Mouse (Mus musculus) midbrain, embryonic 10.5 days (tissue): Measurements from ENCODE around the gene Fbxw10. TPM values are rescaled to one million over a fixed set of nuclear protein-coding genes. Genes with fewer than 3 reads are reported as not detected.
A peak's percentile ranks its signal among the peaks of the same experiment; 100 is the strongest.

Source experiments
- DNase-seq: peaks from one replicate; pipeline ENCODE4 v3.0.0-alpha.2; 2017; ENCODE audit warnings: low spot score
- H3K27ac ChIP-seq: fragments of 300-500 bp; sonication (generic); replicated peaks from 2 replicates; pipeline ENCODE4 v1.5.1; 2016; ENCODE audit warnings: mild to moderate bottlenecking
- H3K27me3 ChIP-seq: fragments of 300-500 bp; sonication (generic); 2 replicates; pipeline ENCODE4 v1.6.1; 2016; ENCODE audit warnings: low read depth, mild to moderate bottlenecking; ENCODE audit not compliant: poor library complexity, severe bottlenecking
- H3K36me3 ChIP-seq: fragments of 300-500 bp; sonication (generic); 2 replicates; pipeline ENCODE4 v1.6.1; 2016; ENCODE audit warnings: mild to moderate bottlenecking, moderate library complexity
- H3K4me1 ChIP-seq: fragments of 300-500 bp; sonication (generic); 2 replicates; pipeline ENCODE4 v1.6.1; 2016
- H3K4me3 ChIP-seq: fragments of 300-500 bp; sonication (generic); 2 replicates; pipeline ENCODE4 v1.5.1; 2016; ENCODE audit warnings: mild to moderate bottlenecking, moderate library complexity
- H3K9me3 ChIP-seq: fragments of 300-500 bp; sonication (generic); replicated peaks from 2 replicates; pipeline ENCODE4 v1.6.1; 2016; ENCODE audit warnings: mild to moderate bottlenecking
- WGBS: fragments of 180-500 bp; shearing (Covaris S2); methylation state at CpG from one replicate; pipeline ENCODE4 v1.1.7; 2016; 5-methylcytosine and 5-hydroxymethylcytosine counted together
- polyA plus RNA-seq: library from polyadenylated mRNA; unstranded; fragments of >200 nt; fragmentation: Nextera tagmentation; extraction: Ambion mirVana; gene quantifications from 2 replicates; pipeline ENCODE4 v1.2.1, GENCODE M21; 2016

The Fbxw10 gene
- polyA plus RNA-seq, 1 experiment from 2014 or later: 0.41 TPM

DNA sequence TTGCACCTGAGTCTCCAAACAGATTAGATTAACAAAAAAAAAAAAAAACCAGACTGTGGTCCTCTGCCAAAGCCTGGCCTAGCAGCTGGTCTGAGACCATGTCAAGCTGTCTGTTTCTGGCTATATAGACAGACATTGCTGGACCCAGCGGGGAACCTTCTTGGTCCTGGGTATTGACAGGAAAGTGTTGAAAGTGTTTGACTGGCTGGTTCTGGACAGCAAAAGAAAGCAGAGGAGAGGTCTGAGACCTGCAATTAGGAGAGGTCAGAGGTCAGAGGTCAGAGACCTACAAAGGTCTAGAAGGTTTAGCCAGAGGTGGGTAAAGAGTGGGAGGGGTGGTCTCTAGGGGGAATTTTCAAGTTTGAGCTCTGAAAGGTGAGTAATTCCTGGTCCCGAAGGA lies 1.4 kb downstream of the Fbxw10 start:
- DNase-seq: no peak
- H3K27ac ChIP-seq: no peak overlapping the region
- WGBS: 60% methylated on average over 2 of the region's 2 CpGs
- no peaks in the 10 kb centered on the region for H3K27me3 ChIP-seq
- H3K4me3 ChIP-seq: no peak overlapping the region
- no peaks in the 10 kb centered on the region for H3K36me3 ChIP-seq
- H3K9me3 ChIP-seq: no peaks in the 10 kb centered on the region
- peaks cover 17% of the 10 kb centered on the region for H3K4me1 ChIP-seq

DNA sequence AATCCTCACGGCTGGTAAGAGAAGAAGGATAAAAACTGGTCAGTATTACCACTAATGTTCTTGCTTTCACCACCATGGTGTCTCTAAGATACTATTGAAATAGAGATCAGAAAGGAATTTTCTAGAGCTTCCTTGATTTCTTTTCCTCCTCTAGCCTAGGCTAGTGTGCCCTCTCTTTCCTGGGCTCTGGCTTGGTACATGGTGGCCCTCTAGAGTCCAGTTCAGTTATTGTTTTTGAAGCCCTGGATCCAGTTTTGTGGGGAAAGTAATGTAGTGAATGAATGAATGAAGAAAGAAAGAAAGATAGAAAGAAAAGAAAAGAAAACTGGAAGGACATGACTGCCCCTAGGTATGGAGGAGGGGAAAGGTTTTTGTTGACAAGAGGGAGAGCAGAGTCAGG lies 4.3 kb downstream of the Fbxw10 start:
- Histone ChIP-seq H3K36me3 (no peaks in the 10 kb centered on the region), H3K27ac (no peak overlapping the region), H3K4me1 (peaks cover 17% of the 10 kb centered on the region), H3K4me3 (no peak overlapping the region), H3K27me3 (no peaks in the 10 kb centered on the region), H3K9me3 (no peaks in the 10 kb centered on the region)
- 75% methylated on average over 1 of the region's 1 CpGs for WGBS
- DNase-seq: no peak

DNA sequence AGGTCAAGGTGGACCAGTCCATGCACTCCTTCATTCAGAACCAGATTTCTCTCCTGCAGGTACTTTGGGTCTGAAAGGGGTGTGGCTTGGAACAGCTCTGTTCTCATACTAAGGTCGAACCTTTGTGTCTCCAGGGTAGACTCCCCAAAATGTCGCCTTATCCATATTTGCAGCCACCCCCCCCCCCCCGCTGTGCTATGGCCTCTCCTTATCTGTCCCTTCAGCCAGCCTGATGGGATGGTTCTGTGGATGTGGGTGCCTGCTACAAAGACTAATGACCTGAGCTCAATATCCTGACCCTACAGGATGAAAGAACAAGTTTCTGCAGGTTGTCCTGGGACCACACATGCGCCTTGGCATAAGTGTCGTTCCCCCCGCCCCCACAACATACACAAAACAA lies 6.5 kb downstream of the Fbxw10 start:
- H3K27me3 ChIP-seq: no peaks in the 10 kb centered on the region
- DNase-seq: no peak
- WGBS: 95% methylated on average over 6 of the region's 6 CpGs
- H3K27ac ChIP-seq: no peak overlapping the region
- H3K4me1 ChIP-seq: peaks cover 2% of the 10 kb centered on the region
- no peaks in the 10 kb centered on the region for H3K36me3 ChIP-seq
- H3K4me3 ChIP-seq: no peak overlapping the region
- no peaks in the 10 kb centered on the region for H3K9me3 ChIP-seq

DNA sequence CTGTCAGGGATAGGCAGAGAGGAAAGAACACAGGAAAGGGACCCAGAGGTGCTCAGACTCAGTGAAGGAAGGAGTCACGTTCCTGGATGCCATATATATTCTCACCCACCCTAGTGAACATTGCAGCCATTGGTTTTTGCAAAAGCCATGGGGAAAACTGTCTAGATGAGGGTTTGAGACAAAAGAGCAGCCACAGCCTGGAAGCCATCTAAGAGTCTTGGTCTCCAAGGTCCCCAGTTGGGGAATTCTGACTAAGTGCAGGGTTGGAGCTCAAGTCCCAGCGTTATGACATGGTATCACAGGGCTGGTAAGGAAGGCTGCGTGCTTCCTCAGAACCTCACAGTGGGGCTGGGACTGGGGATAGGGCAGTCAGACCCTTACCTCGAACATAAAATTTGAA lies 18.7 kb downstream of the Fbxw10 start:
- 83% methylated on average over 4 of the region's 4 CpGs for WGBS
- Histone ChIP-seq H3K4me3 (no peak overlapping the region), H3K27ac (no peak overlapping the region), H3K27me3 (no peaks in the 10 kb centered on the region), H3K4me1 (no peaks in the 10 kb centered on the region), H3K9me3 (no peaks in the 10 kb centered on the region), H3K36me3 (no peaks in the 10 kb centered on the region)
- DNase-seq: no peak

DNA sequence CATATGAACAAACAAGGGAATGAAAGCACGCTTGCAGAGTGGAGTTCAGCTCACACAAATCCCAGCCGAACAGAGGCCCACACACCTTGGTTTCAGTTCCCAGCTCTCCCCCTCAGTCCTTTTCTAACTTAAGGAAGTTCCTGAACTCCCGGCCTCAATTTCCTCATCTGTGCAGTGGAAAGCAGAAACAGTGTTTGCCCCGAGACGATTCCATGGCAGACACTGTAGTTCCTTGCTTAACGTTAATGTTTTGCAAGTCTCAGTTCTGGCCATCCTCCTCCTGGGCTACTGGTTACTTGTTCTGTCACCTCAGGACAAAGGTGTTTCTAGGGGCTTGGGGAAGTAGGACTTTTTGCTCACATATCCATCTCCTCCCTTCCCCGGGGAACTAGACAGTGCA lies 19.8 kb downstream of the Fbxw10 start:
- no peaks in the 10 kb centered on the region for H3K9me3 ChIP-seq
- H3K4me3 ChIP-seq: no peak overlapping the region
- H3K36me3 ChIP-seq: no peaks in the 10 kb centered on the region
- 87% methylated on average over 7 of the region's 7 CpGs for WGBS
- H3K27ac ChIP-seq: no peak overlapping the region
- DNase-seq: no peak
- no peaks in the 10 kb centered on the region for H3K4me1 ChIP-seq
- H3K27me3 ChIP-seq: no peaks in the 10 kb centered on the region

DNA sequence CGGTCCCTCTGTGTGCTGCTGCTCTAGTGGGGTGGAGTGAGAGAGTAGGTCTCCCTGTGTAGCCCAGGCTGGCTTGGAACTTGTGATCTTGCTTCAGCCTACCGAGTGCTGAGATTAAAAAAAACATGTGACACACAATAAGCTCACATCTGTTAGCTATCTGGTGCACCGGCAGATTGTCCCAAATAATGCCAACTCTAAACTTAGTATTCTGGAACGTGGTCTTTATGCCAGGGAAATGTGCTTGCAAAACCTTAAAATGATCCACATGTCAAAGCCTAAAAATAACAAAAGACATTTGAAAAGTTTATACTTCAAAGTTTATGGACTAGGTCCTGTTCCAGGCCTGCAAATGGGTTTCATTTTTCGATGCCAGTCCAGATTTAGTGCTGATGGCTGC lies 22.3 kb downstream of the Fbxw10 start:
- no peaks in the 10 kb centered on the region for H3K9me3 ChIP-seq
- WGBS: 84% methylated on average over 5 of the region's 5 CpGs
- H3K27me3 ChIP-seq: no peaks in the 10 kb centered on the region
- no peaks in the 10 kb centered on the region for H3K36me3 ChIP-seq
- H3K4me3 ChIP-seq: no peak overlapping the region
- no peaks in the 10 kb centered on the region for H3K4me1 ChIP-seq
- no peak overlapping the region for H3K27ac ChIP-seq
- DNase-seq: no peak

DNA sequence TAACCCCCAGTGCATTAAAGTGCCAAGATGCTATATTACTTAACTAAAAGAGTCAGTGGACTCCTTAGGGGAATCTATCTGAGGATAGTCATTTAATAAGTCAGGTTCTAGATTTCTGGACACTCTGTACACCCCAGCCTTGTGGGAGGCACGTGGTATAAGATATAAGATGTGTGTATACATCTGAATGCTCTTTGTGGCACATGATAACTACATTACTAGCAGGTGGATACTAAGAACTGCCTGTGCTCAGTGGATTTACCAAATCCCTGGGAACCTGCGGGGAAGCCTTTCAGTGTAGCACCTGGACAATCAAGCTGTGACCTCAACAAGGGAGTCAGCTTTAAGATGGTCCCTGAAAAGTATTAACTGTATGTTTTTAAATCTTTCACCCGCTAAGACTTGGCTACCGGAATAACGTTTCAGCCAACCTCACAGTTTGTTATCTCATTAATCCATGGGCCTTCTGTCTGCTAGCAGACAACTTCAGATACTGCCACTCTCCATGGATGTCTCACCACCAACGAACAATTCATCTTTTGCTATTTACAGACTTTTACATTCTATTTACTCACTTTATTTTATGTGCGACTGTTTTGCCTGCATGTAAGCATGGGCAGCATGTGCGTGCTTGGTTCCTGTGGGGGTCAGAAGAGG lies 23.0 kb downstream of the Fbxw10 start:
- H3K27ac ChIP-seq: no peak overlapping the region
- no peaks in the 10 kb centered on the region for H3K4me1 ChIP-seq
- 87% methylated on average over 8 of the region's 8 CpGs for WGBS
- no peaks in the 10 kb centered on the region for H3K27me3 ChIP-seq
- no peaks in the 10 kb centered on the region for H3K36me3 ChIP-seq
- no peak for DNase-seq
- no peak overlapping the region for H3K4me3 ChIP-seq
- H3K9me3 ChIP-seq: no peaks in the 10 kb centered on the region

DNA sequence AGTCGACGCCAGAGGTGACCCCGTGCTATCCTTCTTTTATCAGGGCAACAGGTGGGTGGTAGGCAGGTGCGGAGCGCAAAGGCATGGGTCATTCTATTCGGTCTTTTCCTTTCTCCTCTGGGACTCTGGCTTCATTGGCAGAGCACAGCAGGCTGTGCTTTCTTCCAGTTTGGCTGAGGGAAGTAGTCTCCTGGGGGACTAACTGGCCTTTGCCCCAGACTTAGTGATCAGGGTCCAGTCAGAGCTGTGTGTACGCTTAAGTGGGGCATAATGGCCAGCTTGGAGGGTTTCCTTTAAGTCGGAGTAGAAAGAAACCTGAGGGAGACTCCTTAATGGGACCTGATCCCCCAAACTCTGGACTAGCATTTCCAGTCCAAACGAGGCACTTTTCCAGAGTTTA lies 26.6 kb downstream of the Fbxw10 start:
- 76% methylated on average over 9 of the region's 9 CpGs for WGBS
- Histone ChIP-seq H3K9me3 (no peaks in the 10 kb centered on the region), H3K27ac (no peak overlapping the region), H3K4me1 (peaks cover 5% of the 10 kb centered on the region; the same call in 1 of the 2 replicates), H3K4me3 (no peak overlapping the region), H3K36me3 (no peaks in the 10 kb centered on the region), H3K27me3 (no peaks in the 10 kb centered on the region)
- no peak for DNase-seq

DNA sequence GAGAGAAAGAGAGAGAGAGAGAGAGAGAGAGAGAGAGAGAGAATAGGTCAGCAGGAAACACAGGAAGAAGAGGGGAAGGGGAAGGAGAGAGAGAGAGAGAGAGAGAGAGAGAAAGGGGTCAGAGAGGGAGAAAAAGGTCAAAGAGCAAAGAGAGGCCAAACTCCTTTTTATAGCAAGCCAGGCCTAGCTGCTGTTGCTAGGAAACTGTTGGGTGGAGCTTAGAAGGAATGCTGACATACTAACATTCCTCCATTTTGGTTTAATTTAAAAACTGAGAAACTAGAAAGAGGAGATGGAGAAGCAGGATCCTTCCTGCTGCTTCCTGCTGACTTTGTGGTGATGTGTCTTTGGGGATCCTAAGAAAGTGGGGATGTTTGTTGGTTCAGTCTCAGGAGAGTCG lies 28.8 kb downstream of the Fbxw10 start:
- no peak overlapping the region for H3K27ac ChIP-seq
- no peaks in the 10 kb centered on the region for H3K36me3 ChIP-seq
- no peaks in the 10 kb centered on the region for H3K9me3 ChIP-seq
- H3K27me3 ChIP-seq: no peaks in the 10 kb centered on the region
- DNase-seq: no peak
- 84% methylated on average over 1 of the region's 1 CpGs for WGBS
- H3K4me3 ChIP-seq: no peak overlapping the region
- H3K4me1 ChIP-seq: peaks cover 16% of the 10 kb centered on the region

DNA sequence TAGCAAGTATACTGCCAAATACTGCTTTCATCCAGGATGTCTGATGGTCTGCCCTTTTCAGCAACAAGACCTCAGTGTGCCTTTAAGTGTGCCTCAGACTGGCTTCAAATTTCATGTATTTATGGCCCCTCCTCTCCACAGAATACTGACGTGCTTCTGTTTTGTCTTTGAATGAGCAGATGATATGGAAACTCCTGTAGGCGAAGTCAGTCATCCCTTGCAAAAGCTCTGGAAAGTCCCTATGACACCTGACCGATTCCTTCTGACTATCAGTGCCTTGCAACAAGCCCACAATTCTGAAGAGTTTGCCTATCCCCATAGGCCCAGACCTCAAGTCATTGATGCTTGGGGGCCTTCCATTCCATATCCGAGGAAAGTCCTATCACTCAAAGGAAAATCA lies 29.6 kb downstream of the Fbxw10 start:
- no peaks in the 10 kb centered on the region for H3K27me3 ChIP-seq
- WGBS: 86% methylated on average over 4 of the region's 4 CpGs

DNA sequence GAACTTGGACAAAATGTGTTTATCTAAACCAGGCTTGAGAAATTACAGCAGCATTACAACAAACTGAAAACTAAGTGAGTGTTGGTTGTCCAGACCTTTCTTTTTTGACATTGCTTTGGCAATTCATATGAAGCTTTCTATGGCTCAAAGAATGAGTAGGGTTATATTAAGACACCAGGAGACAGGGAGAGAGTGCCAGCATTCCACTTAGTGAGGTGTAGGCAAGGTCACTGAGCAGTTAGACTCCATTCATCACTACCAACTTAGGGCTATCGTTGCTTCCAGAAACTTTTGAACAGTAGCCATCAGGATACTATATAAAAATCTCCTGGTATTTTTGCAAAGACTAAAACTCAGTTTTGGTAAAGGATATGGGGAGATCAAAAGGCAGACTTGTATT lies 30.5 kb downstream of the Fbxw10 start:
- DNase-seq: no peak
- H3K27me3 ChIP-seq: no peaks in the 10 kb centered on the region
- no peaks in the 10 kb centered on the region for H3K9me3 ChIP-seq
- no peak overlapping the region for H3K27ac ChIP-seq
- 98% methylated on average over 1 of the region's 1 CpGs for WGBS
- no peak overlapping the region for H3K4me3 ChIP-seq
- peaks cover 16% of the 10 kb centered on the region for H3K4me1 ChIP-seq
- H3K36me3 ChIP-seq: no peaks in the 10 kb centered on the region

More for the DNA sequence above, 29.6 kb downstream of the Fbxw10 start:
- Histone ChIP-seq H3K4me3 (no peak overlapping the region), H3K27ac (no peak overlapping the region), H3K36me3 (no peaks in the 10 kb centered on the region), H3K4me1 (peaks cover 16% of the 10 kb centered on the region), H3K9me3 (no peaks in the 10 kb centered on the region)
- DNase-seq: no peak

DNA sequence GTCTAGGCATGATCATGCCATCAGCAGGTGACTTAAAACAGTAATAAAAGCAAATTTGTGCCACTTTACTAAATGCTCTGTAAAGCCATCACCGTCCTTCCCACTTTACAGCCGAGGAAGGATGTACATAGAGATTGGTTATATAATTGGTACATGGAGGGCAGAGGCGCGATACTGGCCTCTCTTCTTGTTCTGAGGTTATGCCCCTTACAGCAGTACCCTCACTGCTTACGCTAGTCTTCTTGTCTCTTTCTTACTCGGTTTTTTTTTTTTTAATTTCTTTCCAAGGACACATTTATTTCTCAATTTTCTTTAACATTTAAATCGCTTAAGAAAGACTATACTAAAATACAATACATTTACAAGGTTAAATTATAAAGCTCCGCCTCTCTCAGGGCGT lies 31.9 kb downstream of the Fbxw10 start:
- no peak for DNase-seq
- H3K36me3 ChIP-seq: 0 out of 2 replicates have a peak, but pooled peaks cover 6% of the 10 kb centered on the region
- peaks cover 16% of the 10 kb centered on the region for H3K4me1 ChIP-seq
- H3K9me3 ChIP-seq: no peaks in the 10 kb centered on the region
- peak overlapping the region; percentile 90 for H3K27ac ChIP-seq
- no peaks in the 10 kb centered on the region for H3K27me3 ChIP-seq
- 35% methylated on average over 9 of the region's 9 CpGs for WGBS
- H3K4me3 ChIP-seq: peak overlapping the region; percentile 87

DNA sequence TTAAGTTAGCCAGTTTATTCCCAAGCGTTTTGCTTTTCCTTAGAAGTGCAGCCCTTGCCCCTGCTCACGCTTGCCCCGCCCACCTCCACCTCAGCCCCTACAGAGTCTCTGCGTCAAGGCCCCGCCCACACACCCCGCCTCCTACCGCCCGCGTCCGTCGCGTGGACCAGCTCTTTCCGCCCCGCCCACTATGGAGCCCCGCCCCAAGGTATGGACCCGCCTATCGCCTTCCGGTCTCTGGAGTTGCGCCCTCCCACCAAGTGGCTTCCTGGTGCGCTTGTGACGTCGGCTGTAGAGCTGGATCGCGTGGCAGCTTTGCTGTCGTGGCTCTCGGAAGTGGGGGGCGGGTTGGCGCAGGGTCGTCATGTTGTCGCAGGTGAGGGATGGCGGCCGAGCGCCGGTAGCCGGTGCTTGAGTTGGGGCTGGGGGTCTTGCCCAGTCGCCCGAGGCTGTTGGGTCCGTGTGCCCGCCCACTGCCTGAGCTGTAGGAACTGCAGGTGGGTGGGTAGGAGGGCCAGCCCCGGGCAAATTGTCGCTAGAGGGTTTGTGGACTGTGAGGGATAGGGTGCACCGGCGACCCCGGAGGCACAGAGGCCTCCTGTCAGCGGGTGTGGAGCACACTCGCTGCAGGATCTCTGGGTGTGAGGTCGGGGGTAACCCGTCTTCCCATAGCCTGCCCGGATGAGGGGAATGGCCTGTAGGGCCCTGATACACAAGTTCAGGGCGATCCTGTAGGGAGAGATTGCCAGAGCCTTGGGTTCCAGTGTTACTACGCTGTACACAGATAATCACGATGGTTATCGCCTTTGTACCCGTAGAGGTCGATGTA lies 32.6 kb downstream of the Fbxw10 start, which contains the start of gene Tvp23b:
Tvp23b (plus strand) TSS at position 236 of the 829 bp plus-strand sequence.
- Histone ChIP-seq H3K4me1 (peaks cover 16% of the 10 kb centered on the region), H3K4me3 (peak within 1 kb of the TSS; percentile 87), H3K27me3 (no peaks in the 10 kb centered on the region), H3K36me3 (peaks cover 12% of the 10 kb centered on the region; the same call in 1 of the 2 replicates), H3K9me3 (no peaks in the 10 kb centered on the region), H3K27ac (peak within 1 kb of the TSS; percentile 90)
- 2% methylated on average over 55 of the region's 55 CpGs for WGBS
- peak; percentile 99 for DNase-seq
